ENCODE assay signal across 42 mouse cellular contexts in the genomic region with DNA sequence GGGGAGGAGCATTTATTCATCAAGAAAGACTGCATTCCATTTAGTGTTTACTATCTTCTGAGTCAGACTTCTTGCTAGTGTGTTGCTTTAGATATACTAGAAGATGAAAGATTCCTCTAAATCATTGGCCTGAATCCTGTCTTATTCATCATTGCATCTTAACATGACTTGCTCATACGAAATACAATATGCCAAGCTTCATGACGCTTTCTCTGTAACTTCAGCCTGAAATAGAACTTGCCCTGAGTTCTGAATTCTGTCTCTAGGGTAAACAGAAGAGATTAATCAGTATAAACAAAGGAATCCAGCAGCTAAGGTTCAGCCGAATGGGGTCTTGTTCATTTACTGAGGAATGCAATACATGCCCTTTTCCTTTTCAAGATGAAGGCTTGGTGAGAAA. TPM values are rescaled to one million over a fixed set of nuclear protein-coding genes. Genes with fewer than 3 reads are reported as not detected.
"Had no signal": no experiment of that assay in that cellular context is flagged by ENCODE, and none has a peak within 500 bp of the region (broad histone marks: within the 10 kb centered on the region; RNA-seq: fewer than 3 reads in every experiment).

No protein-coding gene starts in this region.

- ATAC-seq: hindbrain, embryonic 16.5 days; hindbrain, postnatal 0 days; inflammation-experienced regulatory T-cells, adult 6 months; intestine, embryonic 15.5 days; intestine, embryonic 16.5 days; intestine, postnatal 0 days had no signal

- H3K27me3 ChIP-seq: heart, embryonic 12.5 days; heart, embryonic 13.5 days; heart, embryonic 15.5 days; hindbrain, embryonic 12.5 days; hindbrain, embryonic 13.5 days; hindbrain, embryonic 15.5 days; intestine, embryonic 15.5 days; kidney, embryonic 15.5 days had no signal

- H3K9ac ChIP-seq: heart, embryonic 12.5 days; heart, embryonic 13.5 days; heart, embryonic 15.5 days; hindbrain, embryonic 12.5 days; hindbrain, embryonic 13.5 days; hindbrain, embryonic 14.5 days; hindbrain, embryonic 15.5 days; intestine, embryonic 15.5 days; kidney, embryonic 15.5 days had no signal

- H3K36me3 ChIP-seq: heart, embryonic 10.5 days; heart, embryonic 12.5 days; heart, embryonic 13.5 days; heart, embryonic 15.5 days; hindbrain, embryonic 10.5 days; hindbrain, embryonic 12.5 days; hindbrain, embryonic 13.5 days; hindbrain, embryonic 15.5 days; intestine, embryonic 15.5 days; kidney, embryonic 15.5 days had no signal

- DNase-seq: heart, postnatal 10 days; heart, postnatal 14 days; heart, postnatal 36 days; heart, postnatal 4 days; kidney, adult 11 months; kidney, adult 18-20 months; kidney, adult 2 months; kidney, adult 8-10 months; kidney, adult 9 months; kidney, postnatal 10 days; kidney, postnatal 14 days; kidney, postnatal 25 days; kidney, postnatal 36 days; kidney, postnatal 4 days; layer of hippocampus, adult 9-11 months; layer of hippocampus, postnatal 36 days had no signal

- H3K27ac ChIP-seq: heart, embryonic 10.5 days; heart, embryonic 13.5 days; heart, embryonic 15.5 days; hindbrain, embryonic 10.5 days; hindbrain, embryonic 12.5 days; hindbrain, embryonic 13.5 days; hindbrain, embryonic 14.5 days; hindbrain, embryonic 15.5 days; hindbrain, postnatal 0 days; intestine, embryonic 15.5 days; kidney, embryonic 15.5 days; kidney, postnatal 0 days; layer of hippocampus, adult 2 months had no signal

- H3K4me1 ChIP-seq: heart, embryonic 10.5 days; heart, embryonic 12.5 days; heart, embryonic 13.5 days; heart, embryonic 15.5 days; hindbrain, embryonic 10.5 days; hindbrain, embryonic 12.5 days; hindbrain, embryonic 13.5 days; hindbrain, embryonic 15.5 days; intestine, embryonic 15.5 days; kidney, embryonic 15.5 days had no signal

- H3K4me2 ChIP-seq: heart, embryonic 11.5 days; heart, embryonic 12.5 days; heart, embryonic 13.5 days; heart, embryonic 15.5 days; hindbrain, embryonic 12.5 days; hindbrain, embryonic 13.5 days; hindbrain, embryonic 14.5 days; hindbrain, embryonic 15.5 days; intestine, embryonic 15.5 days; kidney, embryonic 15.5 days had no signal

- H3K4me3 ChIP-seq: heart, embryonic 10.5 days; heart, embryonic 12.5 days; heart, embryonic 13.5 days; heart, embryonic 15.5 days; hindbrain, embryonic 10.5 days; hindbrain, embryonic 12.5 days; hindbrain, embryonic 13.5 days; hindbrain, embryonic 15.5 days; intestine, embryonic 15.5 days; kidney, embryonic 15.5 days; layer of hippocampus, adult 2 months had no signal

- H3K9me3 ChIP-seq: heart, embryonic 10.5 days; heart, embryonic 12.5 days; heart, embryonic 13.5 days; heart, embryonic 15.5 days; hindbrain, embryonic 10.5 days; hindbrain, embryonic 12.5 days; hindbrain, embryonic 13.5 days; hindbrain, embryonic 15.5 days; intestine, embryonic 15.5 days; kidney, embryonic 15.5 days had no signal

RNA-seq across cellular contexts. Expression of a gene that starts 10.8 kb away (rescaled TPM):
- polyA plus RNA-seq: heart, embryonic 10.5 days; heart, embryonic 11.5 days; heart, embryonic 12.5 days; heart, embryonic 13.5 days; heart, embryonic 14.5 days; heart, embryonic 15.5 days; heart, embryonic 16.5 days; heart, postnatal 0 days; hindbrain, embryonic 10.5 days; hindbrain, embryonic 12.5 days; hindbrain, embryonic 13.5 days; hindbrain, embryonic 14.5 days; hindbrain, embryonic 15.5 days; hindbrain, embryonic 16.5 days; hindbrain, postnatal 0 days; inflammation-experienced regulatory T-cells, adult 6 months; intestine, embryonic 14.5 days; intestine, embryonic 15.5 days; intestine, embryonic 16.5 days; intestine, postnatal 0 days; kidney, adult 2 months; kidney, embryonic 14.5 days; kidney, embryonic 15.5 days; kidney, embryonic 16.5 days; kidney, postnatal 0 days; large intestine, adult 2 months had no signal
